Mouse (Mus musculus): ENCODE results near the gene Wdr90. TPM values are rescaled to one million over a fixed set of nuclear protein-coding genes. Genes with fewer than 3 reads are reported as not detected.
A peak's percentile ranks its signal among the peaks of the same experiment; 100 is the strongest.
"Not testable (repeated sequence)": the region's sequence is repeated elsewhere in the genome, so short reads cannot be mapped to it uniquely, and the experiment has no call there.

The Wdr90 gene
- polyA plus RNA-seq, 1 experiment from 2014 or later = 18.2 TPM

GRCm38 (mm10) chr17:25875171-25876136 lies 14.2 kb upstream of the Wdr90 start:
- Histone ChIP-seq H3K36me3 (ENCODE audit: control insufficient read depth, insufficient read depth, low read length) (peaks cover 17% of the 10 kb centered on the region), H3K9me3 (ENCODE audit: control insufficient read depth, low read length) (no peaks in the 10 kb centered on the region), H3K4me2 (ENCODE audit: low read length) (peak overlapping the region; percentile 88), H3K9ac (ENCODE audit: low read length) (peak overlapping the region; percentile 59), H3K27me3 (replicated peaks; ENCODE audit: control insufficient read depth, insufficient read depth, low read length) (no peaks in the 10 kb centered on the region), H3K27ac (ENCODE audit: low read depth) (peak overlapping the region; percentile 92), H3K4me1 (replicated peaks; ENCODE audit: control insufficient read depth, insufficient read depth, low read length) (peaks cover 18% of the 10 kb centered on the region), H3K4me3 (ENCODE audit: low read depth, low read length) (peak overlapping the region; percentile 90)
- DNase-seq (ENCODE audit: low spot score) (peak; percentile 94), ATAC-seq (replicated peaks; ENCODE audit: low FRiP score, low TSS enrichment, low read depth) (peak; percentile 88)
- under 1% methylated on average over 59 of the region's 59 CpGs for WGBS

DNA sequence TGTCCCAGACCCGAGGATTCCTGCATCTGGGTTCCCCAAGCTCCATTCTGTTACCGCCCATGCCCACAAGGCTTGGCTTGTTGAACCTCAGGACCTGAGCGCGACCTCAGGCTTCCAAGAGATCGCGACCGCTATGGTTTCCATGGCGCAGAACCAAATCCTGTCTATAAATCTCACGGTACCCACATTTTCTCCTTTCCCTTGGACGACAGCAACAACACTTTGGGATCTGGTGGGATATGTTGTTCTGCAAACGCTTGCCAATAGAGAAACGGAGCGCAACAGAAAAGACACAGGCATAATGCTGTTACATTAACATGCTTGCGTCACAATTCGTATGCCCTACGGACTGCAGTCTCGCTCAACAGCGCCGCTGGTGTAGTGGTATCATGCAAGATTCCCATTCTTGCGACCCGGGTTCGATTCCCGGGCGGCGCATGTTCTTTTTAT lies 13.4 kb upstream of the Wdr90 start, which contains the start of gene Mettl26:
Gene Mettl26 (plus strand): TSS at position 354 of the 450 bp plus-strand sequence.
- WGBS = under 1% methylated on average over 25 of the region's 25 CpGs

DNA sequence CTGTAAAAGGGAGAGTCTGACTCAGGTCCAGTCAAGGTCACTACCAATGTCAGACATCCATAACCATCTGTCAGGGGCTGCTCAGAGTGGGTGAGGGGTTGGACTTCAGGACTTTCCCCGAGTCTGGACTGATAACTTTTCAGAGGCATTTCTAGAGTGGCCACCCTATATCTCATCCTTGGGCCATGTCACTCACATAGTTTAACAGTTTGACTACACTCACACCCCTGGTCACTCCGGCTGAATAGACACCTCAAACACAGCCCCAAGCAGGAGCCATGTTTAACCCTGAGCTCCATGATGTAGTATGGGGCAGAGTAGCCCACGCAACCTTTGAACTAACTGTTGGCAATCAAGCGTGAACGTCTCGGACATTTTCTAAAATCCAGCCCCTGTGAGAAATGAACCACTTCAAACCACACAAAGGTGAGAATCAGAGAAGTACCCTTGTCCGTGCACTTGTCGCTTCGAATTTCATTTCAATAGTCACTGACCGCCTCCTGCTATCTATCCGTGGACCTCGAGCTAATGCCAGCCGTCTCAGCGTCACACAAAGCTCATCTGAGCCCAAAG lies 12.9 kb upstream of the Wdr90 start:
- Histone ChIP-seq H3K9me3 (ENCODE audit: control insufficient read depth, low read length) (no peaks in the 10 kb centered on the region), H3K27ac (ENCODE audit: low read depth) (peak overlapping the region; percentile 92), H3K4me3 (ENCODE audit: low read depth, low read length) (peak overlapping the region; percentile 90), H3K9ac (ENCODE audit: low read length) (peak overlapping the region; percentile 50), H3K36me3 (ENCODE audit: control insufficient read depth, insufficient read depth, low read length) (peaks cover 14% of the 10 kb centered on the region), H3K4me2 (ENCODE audit: low read length) (peak overlapping the region; percentile 88), H3K27me3 (replicated peaks; ENCODE audit: control insufficient read depth, insufficient read depth, low read length) (no peaks in the 10 kb centered on the region), H3K4me1 (replicated peaks; ENCODE audit: control insufficient read depth, insufficient read depth, low read length) (peaks cover 18% of the 10 kb centered on the region)
- no peak for DNase-seq (ENCODE audit: low spot score)
- 6% methylated on average over 14 of the region's 14 CpGs for WGBS
- ATAC-seq (replicated peaks; ENCODE audit: low FRiP score, low TSS enrichment, low read depth) = no peak; the same call in 1 of the 2 replicates

More for the DNA sequence above, 13.4 kb upstream of the Wdr90 start, which contains the start of gene Mettl26:
- Histone ChIP-seq H3K27me3 (replicated peaks; ENCODE audit: control insufficient read depth, insufficient read depth, low read length) (no peaks in the 10 kb centered on the region), H3K36me3 (ENCODE audit: control insufficient read depth, insufficient read depth, low read length) (peaks cover 16% of the 10 kb centered on the region), H3K9me3 (ENCODE audit: control insufficient read depth, low read length) (no peaks in the 10 kb centered on the region), H3K9ac (ENCODE audit: low read length) (peak within 1 kb of the TSS; percentile 59), H3K27ac (ENCODE audit: low read depth) (peak within 1 kb of the TSS; percentile 92), H3K4me1 (replicated peaks; ENCODE audit: control insufficient read depth, insufficient read depth, low read length) (peaks cover 18% of the 10 kb centered on the region), H3K4me2 (ENCODE audit: low read length) (peak within 1 kb of the TSS; percentile 88), H3K4me3 (ENCODE audit: low read depth, low read length) (peak within 1 kb of the TSS; percentile 90)
- DNase-seq (ENCODE audit: low spot score) = peak; percentile 100
- peak; percentile 72 for ATAC-seq (replicated peaks; ENCODE audit: low FRiP score, low TSS enrichment, low read depth)

DNA sequence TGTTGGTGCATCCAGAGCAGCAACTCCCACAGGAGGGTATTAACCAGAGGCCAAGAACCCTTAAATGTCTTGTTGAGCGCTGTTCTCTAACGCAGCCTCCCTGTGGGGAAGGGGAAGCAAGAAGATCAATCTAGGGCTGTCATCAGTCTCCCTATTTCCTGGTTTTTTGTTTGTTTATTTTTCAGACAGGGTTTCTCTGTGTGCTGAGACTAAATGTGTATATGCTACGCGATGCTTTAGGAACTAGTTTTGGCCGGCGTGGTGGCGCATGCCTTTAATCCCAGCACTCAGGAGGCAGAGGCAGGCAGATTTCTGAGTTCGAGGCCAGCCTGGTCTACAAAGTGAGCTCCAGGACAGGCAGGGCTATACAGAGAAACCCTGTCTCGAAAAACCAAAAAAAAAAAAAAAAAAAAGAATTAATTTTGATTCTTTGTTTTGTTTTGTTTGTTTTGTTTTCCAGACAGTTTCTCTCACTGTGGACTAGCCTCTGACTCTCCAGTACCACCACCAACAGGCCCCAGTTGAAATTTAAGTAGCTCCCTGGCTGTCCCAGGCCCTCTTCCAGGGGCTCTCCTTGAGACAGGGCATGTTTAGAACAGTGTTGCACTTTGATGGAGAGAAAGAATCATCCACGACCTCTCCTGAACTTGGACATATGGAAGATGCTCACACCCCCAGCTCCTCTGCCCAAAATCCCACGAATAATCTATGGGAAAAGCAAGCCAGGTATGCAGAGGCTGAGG lies 12.3 kb upstream of the Wdr90 start:
- Histone ChIP-seq H3K27ac (ENCODE audit: low read depth) (no peak overlapping the region), H3K4me3 (ENCODE audit: low read depth, low read length) (no peak overlapping the region), H3K36me3 (ENCODE audit: control insufficient read depth, insufficient read depth, low read length) (peaks cover 11% of the 10 kb centered on the region), H3K27me3 (replicated peaks; ENCODE audit: control insufficient read depth, insufficient read depth, low read length) (no peaks in the 10 kb centered on the region), H3K4me1 (replicated peaks; ENCODE audit: control insufficient read depth, insufficient read depth, low read length) (peaks cover 18% of the 10 kb centered on the region), H3K9ac (ENCODE audit: low read length) (no peak overlapping the region), H3K4me2 (ENCODE audit: low read length) (peak overlapping the region; percentile 88), H3K9me3 (ENCODE audit: control insufficient read depth, low read length) (no peaks in the 10 kb centered on the region)
- DNase-seq (ENCODE audit: low spot score) = no peak
- WGBS = 67% methylated on average over 11 of the region's 11 CpGs
- no peak for ATAC-seq (replicated peaks; ENCODE audit: low FRiP score, low TSS enrichment, low read depth)

- no peak overlapping the region for H3K27ac ChIP-seq (ENCODE audit: low read depth)
- 76% methylated on average over 3 of the region's 3 CpGs for WGBS
- no peak for ATAC-seq (replicated peaks; ENCODE audit: low FRiP score, low TSS enrichment, low read depth)
- peaks cover 22% of the 10 kb centered on the region for H3K4me1 ChIP-seq (replicated peaks; ENCODE audit: control insufficient read depth, insufficient read depth, low read length)
- H3K4me2 ChIP-seq (ENCODE audit: low read length) = no peak overlapping the region
- no peaks in the 10 kb centered on the region for H3K27me3 ChIP-seq (replicated peaks; ENCODE audit: control insufficient read depth, insufficient read depth, low read length)
- DNase-seq (ENCODE audit: low spot score) = no peak
- H3K36me3 ChIP-seq (ENCODE audit: control insufficient read depth, insufficient read depth, low read length) = peaks cover 2% of the 10 kb centered on the region
- H3K4me3 ChIP-seq (ENCODE audit: low read depth, low read length) = no peak overlapping the region
- H3K9me3 ChIP-seq (ENCODE audit: control insufficient read depth, low read length) = no peaks in the 10 kb centered on the region
- H3K9ac ChIP-seq (ENCODE audit: low read length) = no peak overlapping the region
These were observed 11.4 kb upstream of the Wdr90 start for GRCm38 (mm10) chr17:25872676-25873075.

GRCm38 (mm10) chr17:25871566-25871965 lies 10.3 kb upstream of the Wdr90 start:
- H3K4me2 ChIP-seq (ENCODE audit: low read length); H3K36me3 ChIP-seq (ENCODE audit: control insufficient read depth, insufficient read depth, low read length); ATAC-seq (replicated peaks; ENCODE audit: low FRiP score, low TSS enrichment, low read depth); H3K9me3 ChIP-seq (ENCODE audit: control insufficient read depth, low read length); DNase-seq (ENCODE audit: low spot score); H3K9ac ChIP-seq (ENCODE audit: low read length); H3K27ac ChIP-seq (ENCODE audit: low read depth); H3K4me3 ChIP-seq (ENCODE audit: low read depth, low read length); H3K27me3 ChIP-seq (replicated peaks; ENCODE audit: control insufficient read depth, insufficient read depth, low read length): not testable (repeated sequence)
- H3K4me1 ChIP-seq (replicated peaks; ENCODE audit: control insufficient read depth, insufficient read depth, low read length) = peaks cover 20% of the 10 kb centered on the region

- ATAC-seq (replicated peaks; ENCODE audit: low FRiP score, low TSS enrichment, low read depth) (no peak), DNase-seq (ENCODE audit: low spot score) (no peak)
- WGBS = 88% methylated on average over 2 of the region's 2 CpGs
- Histone ChIP-seq H3K9me3 (ENCODE audit: control insufficient read depth, low read length) (no peaks in the 10 kb centered on the region), H3K4me3 (ENCODE audit: low read depth, low read length) (no peak overlapping the region), H3K36me3 (ENCODE audit: control insufficient read depth, insufficient read depth, low read length) (no peaks in the 10 kb centered on the region), H3K27me3 (replicated peaks; ENCODE audit: control insufficient read depth, insufficient read depth, low read length) (no peaks in the 10 kb centered on the region), H3K27ac (ENCODE audit: low read depth) (no peak overlapping the region), H3K9ac (ENCODE audit: low read length) (no peak overlapping the region), H3K4me2 (ENCODE audit: low read length) (no peak overlapping the region), H3K4me1 (replicated peaks; ENCODE audit: control insufficient read depth, insufficient read depth, low read length) (peaks cover 12% of the 10 kb centered on the region; the same call in 1 of the 2 replicates)
These were observed 8.7 kb upstream of the Wdr90 start for GRCm38 (mm10) chr17:25869954-25870353.

DNA sequence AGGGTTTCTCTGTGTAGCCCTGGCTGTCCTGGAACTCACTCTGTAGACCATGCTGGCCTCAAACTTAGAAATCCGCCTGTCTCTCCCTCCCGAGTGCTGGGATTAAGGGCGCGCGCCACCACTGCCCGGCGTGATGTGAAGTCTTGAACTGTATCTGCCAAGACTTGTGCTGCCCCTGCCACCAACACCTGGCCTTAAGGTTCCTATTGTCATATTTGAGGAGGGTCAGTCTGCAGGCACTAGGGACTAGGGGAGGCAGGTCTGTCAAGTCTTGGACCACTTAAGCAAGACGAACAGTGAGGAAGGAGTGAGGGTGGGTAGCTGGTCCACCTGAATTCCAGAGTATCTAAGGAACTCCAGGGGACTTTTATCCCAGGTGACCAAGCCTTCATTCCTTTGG lies 8.2 kb upstream of the Wdr90 start:
- H3K4me3 ChIP-seq (ENCODE audit: low read depth, low read length) = no peak overlapping the region
- H3K4me2 ChIP-seq (ENCODE audit: low read length) = no peak overlapping the region
- H3K27ac ChIP-seq (ENCODE audit: low read depth) = no peak overlapping the region
- H3K9me3 ChIP-seq (ENCODE audit: control insufficient read depth, low read length) = no peaks in the 10 kb centered on the region
- H3K4me1 ChIP-seq (replicated peaks; ENCODE audit: control insufficient read depth, insufficient read depth, low read length) = peaks cover 12% of the 10 kb centered on the region; the same call in 1 of the 2 replicates
- DNase-seq (ENCODE audit: low spot score) = no peak
- H3K36me3 ChIP-seq (ENCODE audit: control insufficient read depth, insufficient read depth, low read length) = no peaks in the 10 kb centered on the region
- H3K9ac ChIP-seq (ENCODE audit: low read length) = no peak overlapping the region
- no peaks in the 10 kb centered on the region for H3K27me3 ChIP-seq (replicated peaks; ENCODE audit: control insufficient read depth, insufficient read depth, low read length)
- WGBS = 89% methylated on average over 8 of the region's 8 CpGs
- no peak for ATAC-seq (replicated peaks; ENCODE audit: low FRiP score, low TSS enrichment, low read depth)
